Mouse (Mus musculus): ENCODE measurements around the gene Cetn4. TPM values are rescaled to one million over a fixed set of nuclear protein-coding genes. Genes with fewer than 3 reads are reported as not detected.

Gene Cetn4
- total RNA-seq, 2 experiments from 2014 or later = 3.3 to 7.0 TPM

DNA sequence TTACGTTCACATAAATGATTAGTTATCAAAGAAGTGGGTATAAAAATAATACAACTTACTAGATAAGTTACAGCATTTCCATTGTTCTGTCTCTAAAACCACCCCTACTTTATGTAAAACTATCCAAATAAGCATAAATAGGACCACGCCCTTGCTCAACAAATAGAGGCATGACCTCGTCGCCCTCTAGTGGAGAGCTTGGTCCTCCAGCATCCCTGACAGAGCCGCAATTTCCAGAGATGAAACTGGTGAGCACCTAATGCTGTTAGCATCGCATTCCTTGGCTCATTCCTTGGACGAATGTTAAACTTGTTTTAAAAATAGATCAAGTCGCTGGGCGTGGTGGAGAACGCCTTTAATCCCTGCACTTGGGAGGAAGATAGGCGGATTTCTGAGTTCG is 9.8 kb downstream of the Cetn4 start:
- DNase-seq = peak; percentile 42 to 55

DNA sequence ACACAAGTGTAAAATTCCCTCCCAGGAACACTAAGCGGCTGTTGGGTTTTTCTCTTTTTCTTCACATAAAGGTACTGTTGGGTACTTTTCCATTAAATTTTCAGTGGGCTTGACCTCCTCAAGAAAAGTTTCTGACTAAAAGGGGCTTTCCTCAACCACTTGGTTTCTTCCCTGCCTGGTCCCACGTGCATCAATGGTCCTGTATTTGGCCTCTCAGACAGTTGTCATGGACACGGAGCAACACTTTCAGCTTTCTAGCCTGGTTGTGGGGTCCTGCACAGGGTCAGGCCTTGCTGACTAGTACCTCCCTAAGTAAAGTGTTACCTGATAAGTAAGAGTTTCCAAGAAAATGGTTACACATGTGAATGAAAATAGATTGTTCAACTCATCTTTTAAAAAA is 13.0 kb downstream of the Cetn4 start:
- no peak for DNase-seq

- DNase-seq = no peak
Observed at GRCm38 (mm10) chr3:37292654-37293053, 19.9 kb downstream of the Cetn4 start.

DNA sequence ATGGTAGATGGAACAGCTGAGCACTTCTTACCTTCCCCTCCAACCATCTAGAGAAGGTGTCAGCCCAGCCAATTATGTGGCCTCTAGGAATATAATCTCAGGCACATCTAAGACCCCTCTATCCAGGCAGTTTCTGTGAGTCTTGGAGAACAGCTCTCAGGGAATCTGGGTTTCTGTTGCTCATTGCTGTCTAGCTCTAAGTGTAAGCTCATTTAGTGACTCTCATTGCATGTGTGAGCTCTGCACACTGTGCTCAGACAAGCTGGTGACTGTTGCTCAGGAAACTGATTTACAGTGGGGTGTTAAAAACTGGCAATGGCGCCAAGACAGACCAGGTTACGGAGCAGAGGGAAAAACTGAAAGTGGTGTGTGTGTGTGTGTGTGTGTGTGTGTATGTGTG is 20.6 kb downstream of the Cetn4 start:
- DNase-seq = no peak

DNA sequence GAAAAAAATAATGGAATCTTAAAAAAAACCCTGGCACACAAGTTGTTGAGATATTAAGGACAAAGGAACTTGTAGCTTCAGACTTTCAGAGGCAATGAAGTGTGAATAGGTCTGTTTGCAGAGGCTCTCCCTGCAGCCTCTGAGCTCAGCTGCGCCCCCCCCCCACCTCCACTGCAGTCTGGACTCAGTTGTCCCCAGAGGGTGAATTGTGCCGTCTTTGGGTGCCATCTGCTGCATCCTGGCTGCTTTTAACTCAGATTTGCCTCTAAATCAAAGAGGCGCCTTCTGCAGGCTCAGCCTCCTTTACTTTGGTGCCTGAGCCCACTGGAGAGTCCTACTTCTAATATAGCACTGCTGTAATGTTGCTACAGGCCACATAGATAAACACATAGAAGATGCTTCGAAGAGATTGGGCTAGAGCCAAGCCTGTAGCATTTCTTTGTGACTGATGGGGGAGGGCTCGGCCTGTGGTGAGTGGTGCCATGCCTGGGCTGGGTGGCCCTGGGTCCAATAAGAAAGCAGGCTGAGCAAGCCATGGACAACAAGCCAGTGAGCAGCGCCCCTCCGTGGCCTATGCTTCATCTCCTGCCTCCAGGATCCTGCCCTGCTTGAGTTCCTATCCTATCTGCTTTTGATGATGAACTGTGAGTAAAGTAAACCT is 21.5 kb downstream of the Cetn4 start:
- DNase-seq = no peak

- no peak for DNase-seq
Observed at GRCm38 (mm10) chr3:37289237-37289636, 23.3 kb downstream of the Cetn4 start.

GRCm38 (mm10) chr3:37283234-37283633 is 29.3 kb downstream of the Cetn4 start:
- no peak for DNase-seq

DNA sequence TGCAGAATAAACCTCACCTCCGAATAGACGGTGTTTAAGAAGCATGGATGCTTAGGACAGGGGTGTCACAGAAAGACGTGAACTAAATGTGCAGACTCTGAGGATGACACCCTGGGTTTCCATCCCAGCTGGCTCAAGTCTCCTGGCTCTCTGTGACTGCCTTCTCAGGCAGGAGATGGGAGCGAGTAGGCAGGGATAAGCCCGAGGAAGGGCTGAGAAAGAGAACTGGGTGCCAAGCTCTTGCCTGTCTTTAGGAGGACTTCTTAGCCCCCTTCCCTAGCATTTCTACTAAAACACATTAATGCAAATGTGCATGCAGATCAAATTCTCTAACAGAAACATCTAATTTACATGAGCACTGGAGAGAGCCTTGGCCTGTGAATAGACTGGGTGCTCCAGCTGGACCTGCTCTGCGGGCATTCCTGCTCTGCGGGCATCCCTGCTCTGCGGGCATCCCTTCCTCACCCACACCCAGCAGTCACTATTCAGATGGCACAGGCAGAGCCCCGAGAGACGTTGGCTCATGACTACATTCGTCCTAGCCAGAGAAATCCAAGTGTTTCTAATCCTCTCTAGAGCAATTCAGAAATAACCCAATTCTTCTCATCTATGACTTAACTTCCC is 30.1 kb downstream of the Cetn4 start:
- DNase-seq = no peak

DNA sequence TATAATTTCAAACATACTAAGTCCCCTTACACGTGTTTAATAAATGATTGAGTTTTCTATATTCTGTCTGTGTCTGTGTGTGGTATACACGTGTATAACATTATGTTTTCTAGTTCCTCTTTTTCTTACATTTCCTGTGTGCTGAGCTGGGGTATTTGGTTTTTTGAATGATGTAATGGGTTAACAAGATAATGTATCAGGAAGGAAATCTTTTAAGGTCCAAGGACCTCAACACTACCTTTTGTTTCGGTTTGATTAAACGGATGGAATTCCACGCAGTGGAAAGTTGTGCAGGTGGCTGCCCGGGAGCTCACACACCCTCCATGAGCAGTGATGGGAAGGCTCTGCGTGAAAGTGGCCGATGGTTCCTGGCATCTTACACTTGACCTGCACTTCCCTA is 31.6 kb downstream of the Cetn4 start:
- DNase-seq = no peak

- DNase-seq = no peak
Observed at GRCm38 (mm10) chr3:37280221-37280620, 32.3 kb downstream of the Cetn4 start.

GRCm38 (mm10) chr3:37274661-37275060 is 37.8 kb downstream of the Cetn4 start:
- no peak for DNase-seq

- DNase-seq = no peak
Observed at GRCm38 (mm10) chr3:37273092-37273491, 39.4 kb downstream of the Cetn4 start.

GRCm38 (mm10) chr3:37271209-37271608 is 41.3 kb downstream of the Cetn4 start:
- peak; percentile 49 to 66 for DNase-seq

DNA sequence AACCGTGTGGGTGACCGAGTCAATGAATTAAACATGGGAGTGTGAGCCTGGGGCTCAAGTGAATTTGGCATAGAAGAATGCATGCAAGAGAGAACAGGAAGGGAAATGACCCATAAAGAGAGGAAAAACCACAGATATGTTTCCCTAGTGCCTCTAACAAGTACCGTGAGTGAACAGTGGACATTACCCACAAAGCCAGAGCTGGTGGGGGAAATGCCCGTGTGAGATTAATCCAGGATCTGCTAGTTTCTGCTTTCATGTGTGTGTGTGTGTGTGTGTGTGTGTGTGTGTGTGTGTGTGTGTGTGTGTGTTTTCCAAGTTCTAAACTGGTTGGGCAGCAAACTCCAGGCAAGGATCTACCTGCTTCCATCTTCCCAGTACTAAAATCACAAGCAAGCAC is 42.6 kb downstream of the Cetn4 start:
- no peak for DNase-seq

GRCm38 (mm10) chr3:37268338-37268737 is 44.2 kb downstream of the Cetn4 start:
- DNase-seq = no peak

DNA sequence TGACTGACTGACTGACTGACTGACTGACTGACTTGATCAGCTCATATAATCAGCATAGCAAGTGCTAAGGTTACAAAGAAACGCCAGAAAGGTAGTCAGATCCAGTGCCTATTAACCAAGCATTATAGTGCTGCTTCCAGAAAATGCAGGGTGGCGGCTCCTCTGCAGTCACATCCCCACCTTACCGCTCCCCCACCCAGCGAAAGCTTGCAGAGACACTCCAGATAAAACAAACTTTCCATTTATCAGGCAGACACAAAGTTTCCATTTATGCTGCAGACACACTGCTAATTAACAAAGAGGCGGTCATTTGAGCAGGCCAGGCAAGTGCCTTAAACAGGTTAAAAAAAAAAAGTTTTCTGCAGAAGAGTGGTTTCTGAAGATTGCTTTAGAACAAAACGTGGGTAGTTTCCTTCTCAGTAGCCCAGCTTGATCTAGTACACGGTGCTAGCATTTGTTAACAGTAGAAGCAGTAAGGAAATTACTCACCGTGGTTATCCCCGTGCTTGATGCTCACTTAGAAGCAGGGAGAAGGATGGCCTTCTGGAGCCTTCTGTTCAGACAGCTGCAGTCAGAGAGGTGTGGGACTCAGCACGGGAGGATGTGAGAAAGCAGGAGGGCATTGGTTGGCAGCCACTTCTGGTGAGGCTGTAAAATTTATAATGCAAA is 53.0 kb downstream of the Cetn4 start:
- no peak for DNase-seq

DNA sequence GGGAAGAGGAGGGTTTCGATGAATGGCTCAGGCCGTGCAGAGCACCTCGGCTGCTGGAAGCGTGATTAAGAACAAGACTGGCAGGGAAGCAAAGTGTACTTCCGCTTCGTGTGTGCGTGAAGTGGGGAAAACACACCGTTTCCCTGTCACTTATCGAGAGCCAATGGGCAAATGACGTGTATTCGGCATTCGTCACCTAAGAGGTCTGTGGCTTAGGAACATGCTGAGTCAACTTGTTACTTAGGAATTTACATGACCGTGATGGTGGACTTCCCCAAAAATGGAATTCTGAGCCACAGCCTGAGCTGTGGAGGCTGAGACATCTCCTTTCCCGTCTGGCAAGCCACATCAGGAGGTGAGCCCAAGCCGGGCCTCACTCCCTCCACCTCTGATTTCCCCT is 54.7 kb downstream of the Cetn4 start:
- no peak for DNase-seq

Other genes starting within 250 kb of the Cetn4 start
- not detected for gene Adad1, start 249.2 kb downstream of the Cetn4 start, total RNA-seq (2021)
- gene Il2, start 186.7 kb downstream of the Cetn4 start, total RNA-seq (2021) = not detected
- gene Il21, start 80.1 kb downstream of the Cetn4 start, total RNA-seq (2021) = not detected
- gene Bbs12, start 154 bp downstream of the Cetn4 start, total RNA-seq (2021) = 1 to 10 TPM; 5.1 to 5.5 TPM
- gene Fgf2, start 35.6 kb upstream of the Cetn4 start, total RNA-seq (2021) = 1 to 10 TPM; 3.0 to 7.0 TPM
- gene Spata5, start 107.2 kb upstream of the Cetn4 start, total RNA-seq (2021) = 10 to 100 TPM; 29.4 to 40.4 TPM
- gene Nudt6, start 107.5 kb upstream of the Cetn4 start, total RNA-seq (2021) = 10 to 100 TPM; 15.3 to 25.7 TPM

Data from adrenal gland, postnatal 36 days (tissue).